Mouse (Mus musculus): ENCODE data around the gene Kcnj14.

GRCm38 (mm10) chr7:45794971-45795370 is 29.6 kb downstream of the Kcnj14 start:
- TF ChIP-seq CTCF (IDR thresholded peaks at IDR 0.05; ENCODE audit: borderline replicate concordance, control insufficient read depth, extremely low read depth, insufficient read depth, low read length, poor library complexity) (no peak), POLR2A (IDR thresholded peaks at IDR 0.05; ENCODE audit: control insufficient read depth, extremely low read depth, insufficient read depth, low read length, poor library complexity) (no peak)

Data from thymus, adult 2 months (tissue).